Mouse (Mus musculus): Measurements from ENCODE around the gene Polk.

The Polk gene

GRCm38 (mm10) chr13:96527856-96528255, 14.5 kb downstream of the Polk start:
- DNase-seq, result no peak

- DNase-seq, result no peak
These were observed 15.4 kb downstream of the Polk start for GRCm38 (mm10) chr13:96527022-96527421.

GRCm38 (mm10) chr13:96521294-96521693, 21.1 kb downstream of the Polk start:
- no peak for DNase-seq

GRCm38 (mm10) chr13:96517335-96517734, 25.0 kb downstream of the Polk start:
- DNase-seq, result no peak

- peak in 1 of 2 experiments; percentile 20 for DNase-seq
These were observed 26.1 kb downstream of the Polk start for GRCm38 (mm10) chr13:96516249-96516648.

GRCm38 (mm10) chr13:96514154-96514942, 28.0 kb downstream of the Polk start:
- DNase-seq, result peak in 1 of 2 experiments; percentile 11

GRCm38 (mm10) chr13:96511893-96512292, 30.5 kb downstream of the Polk start:
- DNase-seq, result peak in 1 of 2 experiments; percentile 11

GRCm38 (mm10) chr13:96511262-96511661, 31.1 kb downstream of the Polk start:
- peak in 1 of 2 experiments; percentile 9 for DNase-seq

- DNase-seq, result peak; percentile 36 to 45
These were observed 31.7 kb downstream of the Polk start for GRCm38 (mm10) chr13:96510635-96511034.

- DNase-seq, result peak in 1 of 2 experiments; percentile 15
These were observed 34.8 kb downstream of the Polk start for GRCm38 (mm10) chr13:96507541-96507940.

- no peak for DNase-seq
These were observed 36.1 kb downstream of the Polk start for GRCm38 (mm10) chr13:96506313-96506712.

- DNase-seq, result peak in 1 of 2 experiments; percentile 23
These were observed 36.7 kb downstream of the Polk start for GRCm38 (mm10) chr13:96505661-96506060.

- no peak for DNase-seq
These were observed 42.5 kb downstream of the Polk start for GRCm38 (mm10) chr13:96499891-96500290.

GRCm38 (mm10) chr13:96496630-96497029, 45.7 kb downstream of the Polk start:
- DNase-seq, result no peak

- DNase-seq, result no peak
These were observed 51.9 kb downstream of the Polk start, which contains the start of gene Gm17622 for GRCm38 (mm10) chr13:96490433-96490832. Gene Gm17622, plus strand, starts transcription at chr13:96490733.

- no peak for DNase-seq
These were observed 54.4 kb downstream of the Polk start for GRCm38 (mm10) chr13:96487968-96488367.

- DNase-seq, result no peak
These were observed 55.1 kb downstream of the Polk start for GRCm38 (mm10) chr13:96487230-96487629.

- DNase-seq, result no peak
These were observed 63.4 kb downstream of the Polk start for GRCm38 (mm10) chr13:96478991-96479390.

- DNase-seq, result no peak
These were observed 65.2 kb downstream of the Polk start for GRCm38 (mm10) chr13:96477226-96477625.

GRCm38 (mm10) chr13:96470957-96471356, 71.4 kb downstream of the Polk start, which contains the start of gene Ankdd1b:
Gene Ankdd1b, minus strand, starts transcription at chr13:96471198.
- no peak for DNase-seq

- no peak for DNase-seq
These were observed 71.8 kb downstream of the Polk start for GRCm38 (mm10) chr13:96470556-96470955.

GRCm38 (mm10) chr13:96468678-96469077, 73.7 kb downstream of the Polk start:
- no peak for DNase-seq

GRCm38 (mm10) chr13:96465315-96465714, 77.1 kb downstream of the Polk start:
- no peak for DNase-seq

GRCm38 (mm10) chr13:96462644-96463043, 79.7 kb downstream of the Polk start:
- DNase-seq, result no peak

GRCm38 (mm10) chr13:96458606-96459005, 83.8 kb downstream of the Polk start:
- no peak for DNase-seq

Measured in lung, adult 18-20 months (tissue).